Mouse (Mus musculus): ENCODE results near the gene AI593442.

The AI593442 gene

DNA sequence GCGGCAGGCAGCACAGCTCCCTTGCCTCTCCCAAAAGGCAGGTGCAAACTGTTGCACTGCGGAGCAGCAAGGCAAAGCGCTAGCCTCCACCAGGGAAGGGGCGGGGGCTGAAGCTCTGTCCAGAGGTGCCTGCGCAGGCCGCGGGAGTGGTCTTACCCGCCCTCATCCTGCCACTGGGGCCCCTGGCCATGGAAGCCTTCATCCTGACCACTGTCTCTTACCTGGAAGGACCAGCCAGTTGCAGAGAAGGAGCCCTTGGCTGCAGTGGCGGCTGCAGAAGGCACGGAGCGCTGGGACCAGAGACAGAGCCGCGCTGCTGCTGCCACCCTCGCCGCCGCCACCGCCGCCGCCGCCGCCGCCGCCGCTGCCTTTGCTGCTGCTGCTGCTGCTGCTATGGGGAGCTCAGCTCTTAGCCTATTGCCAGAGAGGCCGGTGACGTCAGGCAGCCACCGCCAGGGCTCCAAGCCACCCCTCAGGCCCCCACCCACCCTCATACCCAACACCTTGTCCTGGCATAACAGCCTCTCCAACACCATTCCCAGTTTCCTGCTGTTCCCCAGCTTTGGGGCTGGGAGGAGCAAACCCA, at the start of gene AI593442:
AI593442 (minus strand) TSS at position 419 of the 586 bp plus-strand sequence.
- DNase-seq (ENCODE audit: low spot score): no peak

DNA sequence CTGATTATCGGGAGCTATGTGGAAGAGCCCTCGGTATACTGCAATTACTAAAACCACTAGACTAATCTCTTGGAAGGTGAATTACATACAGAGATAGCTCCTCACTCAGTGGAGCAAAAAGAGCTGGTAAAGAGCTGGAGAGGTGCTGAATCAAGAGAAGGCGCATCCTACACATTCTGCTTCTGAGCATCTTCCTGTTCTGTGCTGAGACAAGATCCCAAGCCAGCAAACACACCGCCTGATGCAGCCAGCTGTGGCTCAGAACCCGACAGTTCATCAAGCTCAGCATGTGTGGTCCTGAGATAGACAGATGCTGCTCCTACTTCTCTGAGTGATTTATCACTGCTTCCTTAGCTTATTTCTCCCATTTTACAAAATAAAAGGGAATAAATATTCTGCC, 49.2 kb upstream of the AI593442 start:
- no peak for DNase-seq (ENCODE audit: low spot score)

DNA sequence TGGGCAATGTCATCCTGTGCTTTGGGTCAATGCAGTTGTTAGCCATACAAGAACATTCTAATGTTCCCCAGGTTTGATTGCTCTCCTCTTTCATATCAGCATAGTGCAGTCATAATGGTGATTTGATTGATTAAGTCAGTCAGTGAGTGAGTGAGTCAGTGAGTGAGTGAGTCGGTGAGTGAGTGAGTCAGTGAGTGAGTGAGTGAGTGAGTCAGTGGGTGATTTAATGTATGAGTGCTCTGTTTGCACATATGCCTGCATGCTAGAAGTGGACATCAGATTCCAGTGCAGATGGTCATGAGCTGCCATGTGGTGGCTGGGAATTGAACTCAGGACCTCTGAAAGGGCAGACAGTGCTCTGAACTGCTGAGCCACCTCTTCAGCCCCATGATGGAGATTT, 43.0 kb upstream of the AI593442 start:
- no peak for DNase-seq (ENCODE audit: low spot score)

GRCm38 (mm10) chr9:52719562-52719961, 40.0 kb upstream of the AI593442 start:
- DNase-seq (ENCODE audit: low spot score): no peak

- DNase-seq (ENCODE audit: low spot score): no peak
Observed at GRCm38 (mm10) chr9:52680036-52680435, 456 bp upstream of the AI593442 start.

GRCm38 (mm10) chr9:52678839-52679215, 753 bp downstream of the AI593442 start:
- DNase-seq (ENCODE audit: low spot score): no peak

- DNase-seq (ENCODE audit: low spot score): no peak
Observed at GRCm38 (mm10) chr9:52678179-52678838, 1.3 kb downstream of the AI593442 start.

DNA sequence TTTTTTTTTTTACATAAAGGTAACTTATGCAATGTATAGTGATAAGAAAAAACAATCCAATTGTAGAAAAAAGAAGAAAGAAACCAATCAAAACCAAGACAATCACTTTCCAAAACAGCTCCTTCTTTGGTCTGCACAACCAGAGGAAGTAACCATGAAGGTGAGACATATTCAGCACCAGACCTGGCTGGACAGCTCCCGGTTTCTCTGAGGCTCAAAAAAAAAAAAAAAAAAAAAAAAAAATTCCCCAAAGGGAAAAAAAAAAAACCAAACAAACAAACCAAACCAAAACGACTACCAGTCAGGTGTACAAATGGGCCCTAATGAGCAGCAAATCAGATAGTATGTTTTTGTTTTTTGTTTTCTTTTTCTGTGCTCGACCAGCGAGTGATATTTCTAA, 3.0 kb downstream of the AI593442 start:
- DNase-seq (ENCODE audit: low spot score): no peak

- DNase-seq (ENCODE audit: low spot score): no peak
Observed at GRCm38 (mm10) chr9:52675937-52676336, 3.6 kb downstream of the AI593442 start.

DNA sequence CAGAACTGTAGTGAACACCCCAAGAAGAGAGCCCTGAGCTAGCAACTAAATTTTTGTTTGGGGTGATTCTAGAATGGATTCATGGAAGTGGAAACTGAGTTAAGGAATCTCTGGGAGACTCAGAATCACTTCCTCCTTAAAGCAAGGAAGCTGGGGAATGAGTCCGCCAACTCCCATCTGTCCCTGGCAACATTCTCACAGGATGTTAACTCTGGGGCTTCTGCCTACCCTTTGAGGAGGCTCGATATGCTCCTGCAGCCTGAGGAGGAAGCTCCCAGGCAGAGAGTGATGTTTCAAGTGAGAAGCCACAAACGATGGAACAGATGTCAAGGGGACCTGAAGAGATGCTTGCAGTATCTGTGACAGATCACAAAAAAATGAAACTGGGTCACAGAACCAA, 18.2 kb downstream of the AI593442 start:
- DNase-seq (ENCODE audit: low spot score): no peak

GRCm38 (mm10) chr9:52650341-52650951, 29.1 kb downstream of the AI593442 start:
- no peak for DNase-seq (ENCODE audit: low spot score)

GRCm38 (mm10) chr9:52645312-52645711, 34.3 kb downstream of the AI593442 start:
- no peak for DNase-seq (ENCODE audit: low spot score)

- DNase-seq (ENCODE audit: low spot score): no peak
Observed at GRCm38 (mm10) chr9:52644626-52645025, 35.0 kb downstream of the AI593442 start.

GRCm38 (mm10) chr9:52644156-52644555, 35.4 kb downstream of the AI593442 start:
- no peak for DNase-seq (ENCODE audit: low spot score)

GRCm38 (mm10) chr9:52635991-52636390, 43.6 kb downstream of the AI593442 start:
- no peak for DNase-seq (ENCODE audit: low spot score)

DNA sequence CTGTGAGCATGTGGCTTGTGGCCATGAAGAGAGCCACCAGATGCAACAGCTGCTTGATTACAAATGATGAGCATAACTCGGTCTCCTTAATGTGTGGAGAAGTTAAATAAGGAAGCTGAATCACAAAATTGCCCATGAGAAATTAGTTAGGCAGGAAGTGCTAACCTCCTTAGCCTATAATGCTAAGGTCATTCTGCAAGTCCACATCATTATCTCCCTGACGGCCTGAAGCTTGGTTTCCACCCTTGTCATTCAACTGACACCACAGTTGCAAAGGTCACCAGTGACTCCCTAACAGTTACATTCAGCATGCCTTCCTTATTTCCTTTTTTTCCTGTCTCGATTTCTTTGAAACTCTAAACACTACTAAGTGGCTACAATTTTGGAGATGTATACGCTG, 55.7 kb downstream of the AI593442 start:
- no peak for DNase-seq (ENCODE audit: low spot score)
